Mouse (Mus musculus): ENCODE measurements around the gene Gm20388. TPM values are rescaled to one million over a fixed set of nuclear protein-coding genes. Genes with fewer than 3 reads are reported as not detected.

Gm20388 gene
- total RNA-seq, 1 experiment from 2014 or later: 3.6 TPM

- DNase-seq: no peak
Measured at GRCm38 (mm10) chr8:122942803-122943713, 3032.4 kb downstream of the Gm20388 start.

- no peak for DNase-seq
Measured at GRCm38 (mm10) chr8:122945775-122946174, 3035.1 kb downstream of the Gm20388 start.

GRCm38 (mm10) chr8:122949701-122950100 is 3039.1 kb downstream of the Gm20388 start:
- DNase-seq: no peak

- no peak for DNase-seq
Measured at GRCm38 (mm10) chr8:122951456-122951855, 3040.8 kb downstream of the Gm20388 start.

- no peak for DNase-seq
Measured at GRCm38 (mm10) chr8:122953028-122953427, 3042.4 kb downstream of the Gm20388 start.

- DNase-seq: no peak
Measured at GRCm38 (mm10) chr8:122954090-122954799, 3043.6 kb downstream of the Gm20388 start.

- no peak for DNase-seq
Measured at GRCm38 (mm10) chr8:122955195-122955594, 3044.6 kb downstream of the Gm20388 start.

GRCm38 (mm10) chr8:122955997-122956396 is 3045.4 kb downstream of the Gm20388 start:
- DNase-seq: no peak

GRCm38 (mm10) chr8:122960323-122960722 is 3049.7 kb downstream of the Gm20388 start:
- DNase-seq: no peak

GRCm38 (mm10) chr8:122960932-122961331 is 3050.3 kb downstream of the Gm20388 start:
- no peak for DNase-seq

GRCm38 (mm10) chr8:122961458-122961857 is 3050.8 kb downstream of the Gm20388 start:
- no peak for DNase-seq

- no peak for DNase-seq
Measured at GRCm38 (mm10) chr8:122962046-122962445, 3051.4 kb downstream of the Gm20388 start.

- DNase-seq: no peak
Measured at GRCm38 (mm10) chr8:122966638-122967037, 3056.0 kb downstream of the Gm20388 start.

- no peak for DNase-seq
Measured at GRCm38 (mm10) chr8:122968145-122968544, 3057.5 kb downstream of the Gm20388 start.

- DNase-seq: no peak
Measured at GRCm38 (mm10) chr8:122969964-122970620, 3059.5 kb downstream of the Gm20388 start.

GRCm38 (mm10) chr8:122976046-122976445 is 3065.4 kb downstream of the Gm20388 start:
- no peak for DNase-seq

GRCm38 (mm10) chr8:122979424-122979823 is 3068.8 kb downstream of the Gm20388 start:
- DNase-seq: no peak

GRCm38 (mm10) chr8:122979865-122980509 is 3069.3 kb downstream of the Gm20388 start:
- DNase-seq: no peak

GRCm38 (mm10) chr8:122981646-122982045 is 3071.0 kb downstream of the Gm20388 start:
- no peak for DNase-seq

GRCm38 (mm10) chr8:122983178-122983942 is 3072.7 kb downstream of the Gm20388 start:
- DNase-seq: no peak

GRCm38 (mm10) chr8:122984175-122984574 is 3073.5 kb downstream of the Gm20388 start:
- no peak for DNase-seq
